Mouse (Mus musculus) brain, embryonic 14.5 days (tissue): ENCODE measurements around the gene Sema4g.

Source experiments
- CTCF ChIP-seq: fragments of 200-500 bp; IDR thresholded peaks from 2 replicates; pipeline ENCODE4 v1.5.1; 2012; ENCODE audit warnings: inconsistent platforms, mild to moderate bottlenecking, moderate library complexity, borderline replicate concordance; ENCODE audit not compliant: insufficient read depth, insufficient read length; ENCODE audit errors: extremely low read depth
- POLR2A ChIP-seq: fragments of 200-500 bp; IDR thresholded peaks from 2 replicates; pipeline ENCODE4 v1.6.1; 2012; ENCODE audit warnings: mild to moderate bottlenecking, inconsistent platforms, borderline replicate concordance; ENCODE audit not compliant: poor library complexity, insufficient read depth, insufficient read length, severe bottlenecking; ENCODE audit errors: extremely low read depth

GRCm38 (mm10) chr19:45046523-45047321 is 57.8 kb downstream of the Sema4g start:
- TF ChIP-seq CTCF (no peak), POLR2A (no peak)
